Mouse (Mus musculus): Measurements from ENCODE around the gene Soga1. TPM values are rescaled to one million over a fixed set of nuclear protein-coding genes. Genes with fewer than 3 reads are reported as not detected.

Soga1 gene
- polyA plus RNA-seq, 1 experiment from 2014 or later = 6.4 TPM

- H3K4me3 ChIP-seq = peak overlapping the region; percentile 97
- peaks cover 65% of the 10 kb centered on the region for H3K4me1 ChIP-seq (replicated peaks)
- WGBS = 0% methylated on average over 15 of the region's 15 CpGs
- no peaks in the 10 kb centered on the region for H3K27me3 ChIP-seq
- H3K9me3 ChIP-seq = no peaks in the 10 kb centered on the region
- H3K9ac ChIP-seq = peak overlapping the region; percentile 100
- H3K4me2 ChIP-seq = peak overlapping the region; percentile 85
- H3K36me3 ChIP-seq = peaks cover 16% of the 10 kb centered on the region
- peak overlapping the region; percentile 99 for H3K27ac ChIP-seq
- peak; percentile 9; the same call in 1 of the 2 replicates for ATAC-seq (ENCODE audit: low FRiP score)
Observed at GRCm38 (mm10) chr2:157077641-157078058, 1.4 kb downstream of the Soga1 start.

- WGBS = 10% methylated on average over 5 of the region's 5 CpGs
- Histone ChIP-seq H3K27ac (peak overlapping the region; percentile 99), H3K36me3 (peaks cover 19% of the 10 kb centered on the region), H3K4me2 (peak overlapping the region; percentile 85), H3K27me3 (no peaks in the 10 kb centered on the region), H3K4me3 (peak overlapping the region; percentile 97), H3K9ac (peak overlapping the region; percentile 100), H3K9me3 (no peaks in the 10 kb centered on the region), H3K4me1 (replicated peaks) (peaks cover 66% of the 10 kb centered on the region)
- ATAC-seq (ENCODE audit: low FRiP score) = no peak
Observed at GRCm38 (mm10) chr2:157077160-157077559, 1.9 kb downstream of the Soga1 start.

DNA sequence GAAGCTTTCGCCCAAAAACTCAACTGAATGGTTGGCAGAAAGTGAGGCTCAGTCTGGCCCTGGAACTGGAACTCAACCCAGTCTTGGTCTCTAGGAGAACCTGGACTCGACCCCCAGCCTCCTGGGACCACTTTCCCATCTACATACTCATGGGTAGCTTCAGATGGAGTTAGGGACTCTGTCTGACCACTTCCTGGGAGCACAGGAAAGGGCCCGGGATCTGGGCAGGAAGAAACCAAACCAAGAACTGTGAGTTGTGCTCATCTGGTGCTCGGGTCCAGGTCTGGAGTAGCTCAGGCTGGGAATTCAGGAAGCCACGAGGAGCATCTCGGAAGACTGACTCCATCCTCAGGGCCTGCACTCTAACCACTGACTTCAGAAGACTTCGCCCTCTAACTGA, 2.5 kb downstream of the Soga1 start:
- Histone ChIP-seq H3K27ac (peak overlapping the region; percentile 99; the same call in 1 of the 2 replicates), H3K9ac (peak overlapping the region; percentile 100), H3K9me3 (no peaks in the 10 kb centered on the region), H3K36me3 (peaks cover 19% of the 10 kb centered on the region), H3K4me3 (peak overlapping the region; percentile 97), H3K27me3 (no peaks in the 10 kb centered on the region), H3K4me1 (replicated peaks) (peaks cover 68% of the 10 kb centered on the region), H3K4me2 (peak overlapping the region; percentile 85)
- 88% methylated on average over 7 of the region's 7 CpGs for WGBS
- no peak for ATAC-seq (ENCODE audit: low FRiP score)

DNA sequence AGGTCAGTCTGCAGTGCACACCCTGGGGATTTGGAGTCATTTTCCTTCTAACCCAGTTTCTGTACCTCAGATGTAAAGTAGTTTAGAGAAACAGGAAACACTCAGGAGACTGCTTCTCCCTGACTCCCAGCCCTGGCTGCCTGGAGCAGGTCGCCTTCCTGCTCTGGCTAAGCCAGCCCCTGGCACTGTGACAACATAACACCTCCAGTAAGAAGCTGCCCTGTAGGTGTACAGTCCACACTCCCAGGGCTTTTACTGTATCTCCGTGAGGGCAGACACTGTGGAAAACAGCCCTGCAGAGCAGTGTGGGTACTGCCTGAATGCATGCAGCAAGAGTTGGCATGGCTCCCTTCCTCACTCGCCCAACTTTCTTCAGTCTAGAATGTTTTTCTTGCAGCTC, 3.4 kb downstream of the Soga1 start:
- WGBS = 60% methylated on average over 3 of the region's 3 CpGs

GRCm38 (mm10) chr2:157075226-157075625, 3.8 kb downstream of the Soga1 start:
- peak overlapping the region; percentile 85 for H3K4me2 ChIP-seq
- peaks cover 19% of the 10 kb centered on the region for H3K36me3 ChIP-seq
- no peak overlapping the region for H3K27ac ChIP-seq
- H3K4me3 ChIP-seq = peak overlapping the region; percentile 97
- H3K9ac ChIP-seq = peak overlapping the region; percentile 100
- ATAC-seq (ENCODE audit: low FRiP score) = no peak
- no peaks in the 10 kb centered on the region for H3K9me3 ChIP-seq
- WGBS = 77% methylated on average over 3 of the region's 3 CpGs
- peaks cover 81% of the 10 kb centered on the region for H3K4me1 ChIP-seq (replicated peaks)
- H3K27me3 ChIP-seq = no peaks in the 10 kb centered on the region

More for the DNA sequence above, 3.4 kb downstream of the Soga1 start:
- Histone ChIP-seq H3K27me3 (no peaks in the 10 kb centered on the region), H3K4me1 (replicated peaks) (peaks cover 77% of the 10 kb centered on the region), H3K27ac (no peak overlapping the region), H3K9ac (peak overlapping the region; percentile 100), H3K4me3 (peak overlapping the region; percentile 97), H3K36me3 (peaks cover 19% of the 10 kb centered on the region), H3K4me2 (peak overlapping the region; percentile 85), H3K9me3 (no peaks in the 10 kb centered on the region)
- ATAC-seq (ENCODE audit: low FRiP score) = no peak

GRCm38 (mm10) chr2:157074772-157075171, 4.3 kb downstream of the Soga1 start:
- Histone ChIP-seq H3K27ac (peak overlapping the region; percentile 44), H3K36me3 (peaks cover 19% of the 10 kb centered on the region), H3K9me3 (no peaks in the 10 kb centered on the region), H3K4me3 (peak overlapping the region; percentile 97), H3K4me1 (replicated peaks) (peaks cover 82% of the 10 kb centered on the region), H3K9ac (0 out of 2 replicates have a peak overlapping the region, but pooled peaks have one; percentile 100), H3K27me3 (no peaks in the 10 kb centered on the region), H3K4me2 (peak overlapping the region; percentile 85)
- no peak for ATAC-seq (ENCODE audit: low FRiP score)
- WGBS = 62% methylated on average over 5 of the region's 5 CpGs

DNA sequence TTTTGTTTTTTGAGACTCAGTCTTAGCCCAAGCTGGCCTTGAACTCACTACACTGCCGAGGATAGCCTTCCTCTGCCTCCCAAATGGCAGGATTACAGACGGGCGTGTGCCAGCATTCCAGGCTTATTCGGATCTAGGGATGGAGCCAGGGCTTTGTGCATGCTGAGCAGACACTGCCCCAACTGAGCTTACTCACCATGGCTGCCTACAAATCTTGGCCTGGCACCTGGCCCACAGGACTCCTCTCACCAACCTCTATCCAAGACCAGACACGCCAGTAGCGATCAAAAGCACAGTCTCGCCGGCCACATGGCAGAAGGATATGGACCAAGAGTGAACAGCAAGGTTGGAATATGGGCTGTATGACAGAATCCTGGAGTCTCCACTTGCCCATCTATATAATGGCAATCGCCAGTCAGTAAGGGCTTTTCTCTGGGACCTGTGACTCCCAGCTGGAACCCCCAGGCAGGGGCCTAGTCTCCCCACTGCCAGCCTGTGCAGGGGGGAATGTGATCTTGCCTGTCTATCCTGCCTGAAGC, 4.8 kb downstream of the Soga1 start:
- H3K4me2 ChIP-seq = peak overlapping the region; percentile 85
- H3K4me3 ChIP-seq = peak overlapping the region; percentile 97; the same call in 1 of the 2 replicates
- H3K9ac ChIP-seq = peak overlapping the region; percentile 100; the same call in 1 of the 2 replicates

GRCm38 (mm10) chr2:157073378-157074052, 5.5 kb downstream of the Soga1 start:
- Histone ChIP-seq H3K9me3 (no peaks in the 10 kb centered on the region), H3K36me3 (peaks cover 19% of the 10 kb centered on the region), H3K9ac (peak overlapping the region; percentile 39; the same call in 1 of the 2 replicates), H3K4me3 (no peak overlapping the region), H3K27me3 (no peaks in the 10 kb centered on the region), H3K4me1 (replicated peaks) (peaks cover 92% of the 10 kb centered on the region), H3K27ac (no peak overlapping the region; the same call in 1 of the 2 replicates), H3K4me2 (no peak overlapping the region)
- 77% methylated on average over 9 of the region's 9 CpGs for WGBS
- ATAC-seq (ENCODE audit: low FRiP score) = no peak

More for the DNA sequence above, 4.8 kb downstream of the Soga1 start:
- peaks cover 19% of the 10 kb centered on the region for H3K36me3 ChIP-seq
- no peaks in the 10 kb centered on the region for H3K27me3 ChIP-seq
- peaks cover 84% of the 10 kb centered on the region for H3K4me1 ChIP-seq (replicated peaks)
- ATAC-seq (ENCODE audit: low FRiP score) = no peak
- 65% methylated on average over 9 of the region's 9 CpGs for WGBS
- no peaks in the 10 kb centered on the region for H3K9me3 ChIP-seq
- H3K27ac ChIP-seq = peak overlapping the region; percentile 44

DNA sequence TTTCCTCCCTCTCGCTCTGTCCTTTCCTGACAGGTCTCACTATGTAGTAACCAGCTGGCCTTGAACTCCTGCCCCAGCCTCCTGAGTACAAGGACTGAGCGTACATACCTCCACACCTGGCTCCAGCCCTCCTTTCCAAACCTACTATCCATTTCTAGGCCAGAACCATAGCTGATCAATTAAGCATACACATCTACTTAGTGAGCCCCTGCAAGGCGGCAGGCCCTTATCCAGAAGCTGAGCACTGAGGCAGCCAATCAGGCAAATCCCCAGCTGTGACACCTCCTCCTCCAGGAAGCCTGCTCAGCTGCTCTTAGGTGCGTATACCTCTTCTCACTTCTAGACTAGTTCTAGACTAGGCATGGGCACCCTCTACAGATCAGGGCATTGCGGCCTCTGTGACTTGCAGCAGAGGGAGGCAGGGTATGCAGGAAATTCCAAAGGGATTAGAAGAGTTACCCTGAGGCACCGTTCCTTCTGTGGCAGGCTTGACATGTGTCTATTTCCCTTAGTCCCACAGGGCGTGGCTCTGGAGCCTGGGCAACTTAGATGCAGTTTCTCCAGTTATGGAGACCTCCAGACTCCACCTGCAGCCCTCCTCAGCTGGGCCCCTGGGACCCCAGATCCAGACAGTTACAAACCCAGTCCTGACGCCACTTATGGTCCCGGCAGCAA, 6.6 kb downstream of the Soga1 start:
- Histone ChIP-seq H3K36me3 (peaks cover 19% of the 10 kb centered on the region), H3K4me3 (no peak overlapping the region), H3K4me2 (no peak overlapping the region), H3K27ac (peak overlapping the region; percentile 30; the same call in 1 of the 2 replicates), H3K27me3 (no peaks in the 10 kb centered on the region), H3K9me3 (no peaks in the 10 kb centered on the region), H3K9ac (no peak overlapping the region), H3K4me1 (replicated peaks) (peaks cover 96% of the 10 kb centered on the region)
- 79% methylated on average over 9 of the region's 9 CpGs for WGBS
- no peak for ATAC-seq (ENCODE audit: low FRiP score)

DNA sequence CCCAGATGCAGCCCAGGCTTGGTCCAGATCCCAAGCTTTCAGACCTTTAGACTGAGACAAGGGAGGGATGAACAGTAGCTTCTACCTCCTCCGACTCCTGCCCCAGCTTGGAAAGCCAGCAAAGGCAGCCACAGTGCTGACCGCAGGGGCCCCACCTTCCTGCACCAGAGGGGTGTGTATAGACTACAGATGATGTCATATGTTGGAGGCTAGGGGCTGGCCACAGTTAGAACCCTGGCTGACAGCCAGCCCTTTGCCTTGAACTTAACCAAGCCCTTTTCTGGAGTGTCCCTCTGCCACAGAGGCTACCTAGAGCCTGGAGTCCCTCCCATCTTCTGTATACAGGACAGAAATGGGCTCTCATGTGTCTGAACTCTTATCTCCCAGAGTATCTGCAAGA, 7.5 kb downstream of the Soga1 start:
- Histone ChIP-seq H3K36me3 (peaks cover 18% of the 10 kb centered on the region), H3K4me1 (replicated peaks) (peaks cover 96% of the 10 kb centered on the region), H3K27me3 (no peaks in the 10 kb centered on the region), H3K4me2 (peak overlapping the region; percentile 8), H3K9ac (peak overlapping the region; percentile 60), H3K27ac (peak overlapping the region; percentile 78), H3K4me3 (no peak overlapping the region), H3K9me3 (no peaks in the 10 kb centered on the region)
- no peak for ATAC-seq (ENCODE audit: low FRiP score)
- 62% methylated on average over 2 of the region's 2 CpGs for WGBS

- no peak overlapping the region for H3K4me3 ChIP-seq
- H3K9me3 ChIP-seq = no peaks in the 10 kb centered on the region
- 45% methylated on average over 9 of the region's 9 CpGs for WGBS
- H3K9ac ChIP-seq = peak overlapping the region; percentile 60
- H3K36me3 ChIP-seq = peaks cover 14% of the 10 kb centered on the region
- H3K4me1 ChIP-seq (replicated peaks) = peaks cover 93% of the 10 kb centered on the region
- no peak for ATAC-seq (ENCODE audit: low FRiP score)
- H3K4me2 ChIP-seq = peak overlapping the region; percentile 15; the same call in 1 of the 2 replicates
- H3K27ac ChIP-seq = peak overlapping the region; percentile 78
- no peaks in the 10 kb centered on the region for H3K27me3 ChIP-seq
Observed at GRCm38 (mm10) chr2:157070365-157070764, 8.7 kb downstream of the Soga1 start.

DNA sequence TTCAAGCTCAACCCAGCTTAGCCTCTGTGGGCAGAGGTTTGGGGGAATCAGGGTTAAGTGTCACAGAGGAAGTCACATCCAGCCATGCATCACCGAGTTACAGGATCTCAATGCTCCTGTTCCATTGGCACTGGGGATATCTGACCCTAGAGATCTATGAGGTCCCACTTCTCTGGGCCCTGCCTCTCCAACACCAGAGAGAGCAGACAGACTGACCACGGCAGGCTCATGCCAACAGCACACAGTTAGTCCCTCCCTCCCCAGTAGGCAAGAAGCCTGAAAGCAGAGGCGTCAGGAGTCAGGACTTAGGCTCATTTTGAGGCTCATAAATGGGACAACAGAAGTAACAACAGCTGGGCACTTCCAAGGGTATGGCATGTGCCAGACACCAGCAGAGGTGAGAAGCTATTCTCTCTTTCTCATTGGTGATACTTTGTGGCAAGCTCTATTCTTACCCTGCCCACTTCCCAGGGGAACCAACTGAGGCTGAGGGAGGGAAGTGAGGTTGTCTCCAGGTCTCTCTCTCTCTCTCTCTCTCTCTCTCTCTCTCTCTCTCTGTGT, 9.2 kb downstream of the Soga1 start:
- H3K4me2 ChIP-seq = peak overlapping the region; percentile 20; the same call in 1 of the 2 replicates
- no peak overlapping the region for H3K4me3 ChIP-seq
- ATAC-seq (ENCODE audit: low FRiP score) = no peak
- H3K36me3 ChIP-seq = peaks cover 14% of the 10 kb centered on the region
- peaks cover 93% of the 10 kb centered on the region for H3K4me1 ChIP-seq (replicated peaks)
- peak overlapping the region; percentile 60; the same call in 1 of the 2 replicates for H3K9ac ChIP-seq
- H3K9me3 ChIP-seq = no peaks in the 10 kb centered on the region
- H3K27me3 ChIP-seq = no peaks in the 10 kb centered on the region
- 53% methylated on average over 3 of the region's 3 CpGs for WGBS
- peak overlapping the region; percentile 78 for H3K27ac ChIP-seq

Data from hindbrain, embryonic 13.5 days (tissue).